Mouse (Mus musculus): Measurements from ENCODE around the gene Btnl10. TPM values are rescaled to one million over a fixed set of nuclear protein-coding genes. Genes with fewer than 3 reads are reported as not detected.
A peak's percentile ranks its signal among the peaks of the same experiment; 100 is the strongest.

Btnl10 gene
- polyA plus RNA-seq, 1 experiment from 2014 or later: not detected

DNA sequence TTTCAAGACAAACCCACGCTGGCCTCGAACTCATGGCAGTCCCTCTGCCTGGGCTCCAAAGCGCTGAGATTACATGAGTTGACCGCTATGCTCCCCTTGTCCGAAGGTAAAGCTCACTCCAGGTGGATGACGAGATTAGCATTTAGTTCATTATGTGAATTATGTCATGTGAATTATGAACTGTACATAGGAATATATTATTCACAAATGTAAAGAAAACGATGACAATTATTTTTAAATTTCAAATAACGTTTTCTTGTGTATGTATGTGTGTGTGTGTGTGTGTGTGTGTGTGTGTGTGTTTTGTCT, 13.3 kb upstream of the Btnl10 start:
- WGBS: 4% methylated on average over 8 of the region's 8 CpGs
- Histone ChIP-seq H3K27me3 (ENCODE audit: control insufficient read depth, insufficient read depth, low read length) (no peaks in the 10 kb centered on the region), H3K4me1 (ENCODE audit: control insufficient read depth, insufficient read depth, low read length) (peaks cover 5% of the 10 kb centered on the region; the same call in 1 of the 2 replicates), H3K36me3 (ENCODE audit: control insufficient read depth, insufficient read depth, low read length) (no peaks in the 10 kb centered on the region), H3K9me3 (ENCODE audit: control insufficient read depth, low read length) (no peaks in the 10 kb centered on the region), H3K4me2 (peak overlapping the region; percentile 94), H3K4me3 (ENCODE audit: low read depth, low read length) (peak overlapping the region; percentile 77), H3K27ac (ENCODE audit: low read depth, low read length) (no peak overlapping the region), H3K9ac (ENCODE audit: low read length) (peak overlapping the region; percentile 94)
- ATAC-seq (ENCODE audit: low FRiP score): peak; percentile 17
- no peak for DNase-seq (ENCODE audit: low spot score, missing footprints)

DNA sequence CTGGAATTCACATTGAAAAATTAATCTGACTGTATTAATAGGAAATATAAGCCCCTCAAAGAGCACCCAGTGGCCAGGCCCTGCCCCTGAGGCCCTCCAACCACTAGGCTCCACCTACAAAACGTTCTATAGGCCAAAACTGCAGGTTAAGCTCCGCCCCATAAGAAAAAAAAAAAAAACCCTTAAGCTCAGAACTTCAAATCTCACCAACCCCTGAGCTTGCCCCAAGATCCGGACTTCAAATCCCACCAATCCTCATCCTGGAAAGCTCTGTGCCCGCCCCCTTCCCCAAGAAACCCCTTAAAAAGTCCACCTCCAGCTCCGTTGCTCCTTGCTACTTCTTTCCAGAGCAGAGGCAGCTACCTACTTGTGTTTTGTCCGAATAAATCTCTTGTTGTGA, 12.9 kb upstream of the Btnl10 start:
- Histone ChIP-seq H3K9me3 (ENCODE audit: control insufficient read depth, low read length) (no peaks in the 10 kb centered on the region), H3K4me2 (no peak overlapping the region), H3K9ac (ENCODE audit: low read length) (no peak overlapping the region), H3K27me3 (ENCODE audit: control insufficient read depth, insufficient read depth, low read length) (no peaks in the 10 kb centered on the region), H3K36me3 (ENCODE audit: control insufficient read depth, insufficient read depth, low read length) (no peaks in the 10 kb centered on the region), H3K4me3 (ENCODE audit: low read depth, low read length) (no peak overlapping the region), H3K27ac (ENCODE audit: low read depth, low read length) (no peak overlapping the region), H3K4me1 (ENCODE audit: control insufficient read depth, insufficient read depth, low read length) (peaks cover 5% of the 10 kb centered on the region; the same call in 1 of the 2 replicates)
- ATAC-seq (ENCODE audit: low FRiP score) (no peak), DNase-seq (ENCODE audit: low spot score, missing footprints) (peak; percentile 85)
- WGBS: 42% methylated on average over 6 of the region's 6 CpGs

DNA sequence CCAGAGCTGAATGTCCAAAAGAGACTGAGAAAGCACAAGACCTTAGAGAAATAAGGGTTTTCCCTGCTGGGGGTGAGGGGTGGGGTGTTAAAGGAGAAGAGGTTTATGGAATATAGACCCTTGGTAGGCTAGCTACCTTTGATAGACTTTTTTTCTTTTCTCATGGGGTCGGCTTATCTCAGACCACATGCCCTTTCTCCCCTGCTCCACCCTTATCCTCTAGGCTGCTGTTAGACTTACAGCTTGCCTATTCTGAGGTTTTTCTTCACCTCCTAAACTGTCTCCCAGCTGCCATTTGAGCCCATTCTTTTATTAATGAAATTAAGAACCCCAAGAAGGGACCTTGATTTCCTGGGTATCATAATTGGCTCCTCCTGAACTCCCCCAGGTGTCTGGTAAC, 3.9 kb upstream of the Btnl10 start:
- Histone ChIP-seq H3K4me2 (no peak overlapping the region), H3K9ac (ENCODE audit: low read length) (no peak overlapping the region), H3K36me3 (ENCODE audit: control insufficient read depth, insufficient read depth, low read length) (no peaks in the 10 kb centered on the region), H3K4me3 (ENCODE audit: low read depth, low read length) (no peak overlapping the region), H3K27ac (ENCODE audit: low read depth, low read length) (no peak overlapping the region), H3K9me3 (ENCODE audit: control insufficient read depth, low read length) (no peaks in the 10 kb centered on the region), H3K27me3 (ENCODE audit: control insufficient read depth, insufficient read depth, low read length) (no peaks in the 10 kb centered on the region), H3K4me1 (ENCODE audit: control insufficient read depth, insufficient read depth, low read length) (0 out of 2 replicates have a peak, but pooled peaks cover 4% of the 10 kb centered on the region)
- no peak for ATAC-seq (ENCODE audit: low FRiP score)
- no peak for DNase-seq (ENCODE audit: low spot score, missing footprints)
- WGBS: 94% methylated on average over 1 of the region's 1 CpGs

DNA sequence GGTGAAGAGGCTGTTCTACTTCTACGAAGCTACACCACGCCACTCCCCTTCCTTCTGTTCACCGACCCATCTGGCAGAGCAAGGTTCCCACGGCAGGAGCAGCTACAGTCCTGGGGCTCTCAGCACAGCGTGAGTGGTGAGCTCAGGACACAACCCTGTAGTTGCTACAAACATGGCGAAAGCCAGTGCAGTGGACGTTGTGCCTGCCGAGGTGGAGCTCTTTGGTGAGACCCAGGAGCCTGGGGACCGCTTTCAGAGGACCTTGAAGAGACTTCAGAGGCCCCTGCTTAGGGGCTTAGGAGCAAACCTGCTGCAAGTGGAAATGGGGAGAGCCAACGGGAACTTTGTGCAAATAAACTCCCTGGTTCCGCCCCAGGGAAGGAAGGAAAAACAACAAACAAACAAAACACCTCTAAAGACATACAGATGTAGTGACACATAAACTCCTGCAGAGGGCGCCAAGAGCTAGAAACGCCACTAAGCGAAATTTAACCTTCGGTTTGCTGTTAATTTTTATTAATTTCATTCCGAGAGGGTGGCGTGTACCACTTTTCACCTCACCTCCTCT, 3.2 kb upstream of the Btnl10 start:
- ATAC-seq (ENCODE audit: low FRiP score) (no peak), DNase-seq (ENCODE audit: low spot score, missing footprints) (peak; percentile 94)
- no peaks in the 10 kb centered on the region for H3K27me3 ChIP-seq (ENCODE audit: control insufficient read depth, insufficient read depth, low read length)
- H3K36me3 ChIP-seq (ENCODE audit: control insufficient read depth, insufficient read depth, low read length): no peaks in the 10 kb centered on the region
- peak overlapping the region; percentile 44 for H3K4me2 ChIP-seq
- 0 out of 2 replicates have a peak, but pooled peaks cover 4% of the 10 kb centered on the region for H3K4me1 ChIP-seq (ENCODE audit: control insufficient read depth, insufficient read depth, low read length)
- H3K9ac ChIP-seq (ENCODE audit: low read length): peak overlapping the region; percentile 55; the same call in 1 of the 2 replicates
- no peak overlapping the region for H3K27ac ChIP-seq (ENCODE audit: low read depth, low read length)
- H3K9me3 ChIP-seq (ENCODE audit: control insufficient read depth, low read length): no peaks in the 10 kb centered on the region
- H3K4me3 ChIP-seq (ENCODE audit: low read depth, low read length): peak overlapping the region; percentile 11; the same call in 1 of the 2 replicates
- WGBS: 24% methylated on average over 17 of the region's 17 CpGs

DNA sequence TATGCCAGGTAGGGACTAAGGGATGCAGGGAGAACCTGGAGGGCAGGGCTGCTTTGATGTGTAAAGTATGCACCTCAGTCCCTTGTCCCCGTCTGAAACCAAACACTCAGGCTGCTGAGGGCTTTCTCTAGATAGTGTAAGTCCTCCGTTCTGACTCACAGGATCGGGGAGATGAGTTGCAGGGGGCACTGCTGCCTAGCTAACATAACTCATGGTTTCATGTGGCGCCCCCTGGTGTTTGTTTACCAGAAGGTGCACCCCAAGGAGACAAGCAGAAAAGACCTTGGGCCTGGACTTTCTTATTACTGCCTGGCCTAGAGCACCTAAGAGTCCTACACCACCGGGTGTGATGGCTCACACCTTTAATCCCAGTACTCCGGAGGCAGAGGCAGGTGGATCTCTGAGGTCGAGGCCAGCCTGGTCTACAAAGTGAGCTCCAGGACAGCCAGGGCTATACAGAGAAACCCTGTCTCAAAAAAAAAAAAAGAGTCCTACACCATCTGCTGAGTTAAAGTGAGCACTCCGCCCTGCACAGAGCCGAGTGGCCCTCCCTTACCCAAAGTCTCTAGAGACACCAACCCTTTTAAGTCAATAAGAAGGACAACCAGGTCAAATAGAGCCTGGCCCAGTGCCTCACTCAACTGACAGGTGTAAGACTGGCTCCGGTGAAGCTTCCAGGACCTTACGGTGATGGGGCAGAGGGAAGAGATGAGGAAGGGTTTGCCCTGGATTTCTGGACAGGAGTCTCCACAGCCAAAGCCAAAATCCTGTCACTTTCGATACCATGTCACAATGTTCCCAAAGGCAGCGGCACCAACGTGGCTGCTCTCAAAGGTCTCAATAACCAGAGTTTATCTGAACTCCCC, 596 bp upstream of the Btnl10 start:
- no peak overlapping the region for H3K4me2 ChIP-seq
- H3K9me3 ChIP-seq (ENCODE audit: control insufficient read depth, low read length): no peaks in the 10 kb centered on the region
- no peaks in the 10 kb centered on the region for H3K27me3 ChIP-seq (ENCODE audit: control insufficient read depth, insufficient read depth, low read length)
- H3K4me1 ChIP-seq (ENCODE audit: control insufficient read depth, insufficient read depth, low read length): 0 out of 2 replicates have a peak, but pooled peaks cover 4% of the 10 kb centered on the region
- 57% methylated on average over 14 of the region's 14 CpGs for WGBS
- no peak overlapping the region for H3K4me3 ChIP-seq (ENCODE audit: low read depth, low read length)
- no peaks in the 10 kb centered on the region for H3K36me3 ChIP-seq (ENCODE audit: control insufficient read depth, insufficient read depth, low read length)
- peak; percentile 89 for DNase-seq (ENCODE audit: low spot score, missing footprints)
- no peak for ATAC-seq (ENCODE audit: low FRiP score)
- H3K9ac ChIP-seq (ENCODE audit: low read length): no peak overlapping the region
- no peak overlapping the region for H3K27ac ChIP-seq (ENCODE audit: low read depth, low read length)

DNA sequence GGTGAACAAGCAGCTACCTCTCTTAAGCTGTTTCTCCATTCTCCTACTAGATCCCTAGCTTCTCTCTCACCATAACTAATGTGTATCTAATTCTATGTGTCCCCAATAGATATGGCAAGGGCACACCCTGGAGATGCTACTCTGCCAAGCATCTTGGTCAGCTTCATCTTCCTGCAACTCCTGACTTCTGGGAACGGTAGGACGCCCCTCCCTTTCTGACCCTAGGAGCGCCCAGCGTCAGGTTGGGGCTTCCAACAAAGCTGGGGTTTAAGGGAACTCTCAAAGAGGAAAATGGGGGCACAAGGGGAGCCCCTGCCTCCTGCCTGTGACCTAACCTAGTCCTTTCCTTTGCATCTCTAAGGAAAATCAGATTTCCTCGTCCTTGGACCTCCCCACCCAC, 1.1 kb downstream of the Btnl10 start:
- Histone ChIP-seq H3K9ac (ENCODE audit: low read length) (no peak overlapping the region), H3K27ac (ENCODE audit: low read depth, low read length) (no peak overlapping the region), H3K4me3 (ENCODE audit: low read depth, low read length) (no peak overlapping the region), H3K36me3 (ENCODE audit: control insufficient read depth, insufficient read depth, low read length) (no peaks in the 10 kb centered on the region), H3K27me3 (ENCODE audit: control insufficient read depth, insufficient read depth, low read length) (no peaks in the 10 kb centered on the region), H3K9me3 (ENCODE audit: control insufficient read depth, low read length) (no peaks in the 10 kb centered on the region), H3K4me1 (ENCODE audit: control insufficient read depth, insufficient read depth, low read length) (0 out of 2 replicates have a peak, but pooled peaks cover 4% of the 10 kb centered on the region), H3K4me2 (no peak overlapping the region)
- ATAC-seq (ENCODE audit: low FRiP score) (no peak), DNase-seq (ENCODE audit: low spot score, missing footprints) (peak; percentile 57)
- 82% methylated on average over 5 of the region's 5 CpGs for WGBS

DNA sequence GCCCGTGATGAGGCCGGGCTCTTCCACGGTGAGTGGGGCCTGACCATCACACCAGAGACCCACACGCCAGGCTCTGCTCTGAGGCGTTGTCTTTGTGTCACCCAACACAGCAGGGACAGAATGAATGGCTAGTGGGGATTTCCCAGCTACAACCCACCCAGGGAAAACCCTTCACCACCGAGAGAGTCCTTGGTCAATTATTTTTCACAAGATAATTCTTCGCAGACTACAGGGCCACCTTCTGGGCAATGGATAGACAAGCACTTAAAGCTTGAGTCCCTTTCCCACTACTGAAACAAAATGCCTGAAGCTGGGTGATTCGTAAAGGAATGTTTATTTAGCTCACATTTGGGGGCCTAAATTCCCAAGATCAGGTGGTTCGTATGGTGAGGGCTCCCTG, 4.7 kb downstream of the Btnl10 start:
- no peak for ATAC-seq (ENCODE audit: low FRiP score)
- 83% methylated on average over 9 of the region's 9 CpGs for WGBS
- no peak overlapping the region for H3K4me3 ChIP-seq (ENCODE audit: low read depth, low read length)

DNA sequence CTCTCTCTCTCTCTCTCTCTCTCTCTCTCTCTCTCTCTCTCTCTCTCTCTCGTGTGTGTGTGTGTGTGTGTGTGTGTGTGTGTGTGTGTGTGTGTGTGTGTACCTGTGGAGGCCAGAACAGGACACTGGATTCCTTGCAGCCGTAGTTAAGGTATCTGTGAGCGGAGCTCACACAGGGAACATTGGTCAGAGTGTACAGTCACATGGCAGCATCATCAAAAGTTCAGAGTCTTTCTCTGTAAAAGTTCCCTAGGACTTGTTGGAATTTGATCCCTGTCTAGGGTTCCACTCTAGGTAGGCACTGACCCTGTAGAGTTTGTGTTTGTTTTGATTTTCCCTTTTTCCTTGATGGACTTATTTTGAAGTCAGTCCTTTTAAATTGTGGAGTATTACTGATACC, 8.9 kb downstream of the Btnl10 start:
- no peak for DNase-seq (ENCODE audit: low spot score, missing footprints)
- Histone ChIP-seq H3K9ac (ENCODE audit: low read length) (no peak overlapping the region), H3K27me3 (ENCODE audit: control insufficient read depth, insufficient read depth, low read length) (no peaks in the 10 kb centered on the region), H3K4me2 (no peak overlapping the region), H3K9me3 (ENCODE audit: control insufficient read depth, low read length) (no peaks in the 10 kb centered on the region), H3K27ac (ENCODE audit: low read depth, low read length) (no peak overlapping the region), H3K36me3 (ENCODE audit: control insufficient read depth, insufficient read depth, low read length) (no peaks in the 10 kb centered on the region; the same call in 1 of the 2 replicates), H3K4me1 (ENCODE audit: control insufficient read depth, insufficient read depth, low read length) (peaks cover 3% of the 10 kb centered on the region; the same call in 1 of the 2 replicates), H3K4me3 (ENCODE audit: low read depth, low read length) (no peak overlapping the region)
- 91% methylated on average over 2 of the region's 3 CpGs for WGBS
- no peak for ATAC-seq (ENCODE audit: low FRiP score)

More for the DNA sequence above, 4.7 kb downstream of the Btnl10 start:
- Histone ChIP-seq H3K9me3 (ENCODE audit: control insufficient read depth, low read length) (no peaks in the 10 kb centered on the region), H3K27me3 (ENCODE audit: control insufficient read depth, insufficient read depth, low read length) (no peaks in the 10 kb centered on the region), H3K4me1 (ENCODE audit: control insufficient read depth, insufficient read depth, low read length) (no peaks in the 10 kb centered on the region), H3K4me2 (no peak overlapping the region), H3K36me3 (ENCODE audit: control insufficient read depth, insufficient read depth, low read length) (no peaks in the 10 kb centered on the region), H3K27ac (ENCODE audit: low read depth, low read length) (no peak overlapping the region), H3K9ac (ENCODE audit: low read length) (no peak overlapping the region)
- DNase-seq (ENCODE audit: low spot score, missing footprints): no peak

DNA sequence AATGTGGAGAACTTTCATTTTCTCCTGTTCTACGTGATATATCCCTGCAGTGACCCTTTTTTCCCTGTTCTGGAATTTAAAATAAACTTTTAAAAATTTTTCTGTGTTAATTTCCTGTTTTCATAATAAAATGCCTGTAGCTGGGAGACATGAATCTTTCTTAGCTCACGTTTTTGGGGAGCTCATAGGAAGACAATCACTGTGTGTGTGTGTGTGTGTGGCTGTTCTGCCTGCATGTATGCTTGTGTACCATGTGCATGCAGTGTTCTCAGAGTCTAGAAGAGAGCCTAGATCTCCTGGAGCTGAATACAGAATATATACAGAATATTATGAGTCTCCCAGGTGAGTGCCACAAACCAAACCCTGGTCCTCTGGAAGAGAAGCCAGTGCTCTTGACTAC, 9.3 kb downstream of the Btnl10 start:
- WGBS: 75% methylated on average over 2 of the region's 2 CpGs
- DNase-seq (ENCODE audit: low spot score, missing footprints) (no peak), ATAC-seq (ENCODE audit: low FRiP score) (no peak)
- Histone ChIP-seq H3K4me3 (ENCODE audit: low read depth, low read length) (no peak overlapping the region), H3K36me3 (ENCODE audit: control insufficient read depth, insufficient read depth, low read length) (no peaks in the 10 kb centered on the region; the same call in 1 of the 2 replicates), H3K4me1 (ENCODE audit: control insufficient read depth, insufficient read depth, low read length) (peaks cover 3% of the 10 kb centered on the region; the same call in 1 of the 2 replicates), H3K4me2 (no peak overlapping the region), H3K9ac (ENCODE audit: low read length) (no peak overlapping the region), H3K27ac (ENCODE audit: low read depth, low read length) (no peak overlapping the region), H3K9me3 (ENCODE audit: control insufficient read depth, low read length) (no peaks in the 10 kb centered on the region), H3K27me3 (ENCODE audit: control insufficient read depth, insufficient read depth, low read length) (no peaks in the 10 kb centered on the region)

Measured in midbrain, embryonic 11.5 days (tissue).